Mouse (Mus musculus) embryonic fibroblast, embryonic 13.5 days (primary cell): ENCODE data around the gene Tpm4.

Experiments
- CTCF ChIP-seq: IDR thresholded peaks from 2 replicates; pipeline ENCODE4 v1.5.1; 2011; ENCODE audit warnings: mild to moderate bottlenecking, control low read depth, low read length, moderate library complexity, borderline replicate concordance; ENCODE audit not compliant: insufficient read depth
- POLR2A ChIP-seq: IDR thresholded peaks from 2 replicates; pipeline ENCODE4 v1.6.1; 2011; ENCODE audit warnings: low read depth, mild to moderate bottlenecking, control low read depth, low read length, moderate library complexity

GRCm38 (mm10) chr8:72177346-72177925 is 42.7 kb downstream of the Tpm4 start:
- TF ChIP-seq POLR2A (no peak), CTCF (peak; percentile 46; the same call in 1 of the 2 replicates)
